Mouse (Mus musculus) C2C12 (cell line): Measurements from ENCODE around the gene S1pr2. TPM values are rescaled to one million over a fixed set of nuclear protein-coding genes. Genes with fewer than 3 reads are reported as not detected.
"Not testable (repeated sequence)": the region's sequence is repeated elsewhere in the genome, so short reads cannot be mapped to it uniquely, and the experiment has no call there.

ENCODE experiments used
- H3K27me3 ChIP-seq: one replicate; pipeline ENCODE4 v1.6.1; 2011; ENCODE audit not compliant: control insufficient read depth, insufficient read depth, insufficient read length
- H3K36me3 ChIP-seq: one replicate; pipeline ENCODE4 v1.6.1; 2011; ENCODE audit not compliant: control insufficient read depth, insufficient read depth
- H3K4me3 ChIP-seq: one replicate; pipeline ENCODE4 v1.5.1; 2011; ENCODE audit warnings: mild to moderate bottlenecking, control low read depth; ENCODE audit not compliant: poor library complexity, insufficient read depth, severe bottlenecking
- H3K79me2 ChIP-seq: one replicate; pipeline ENCODE4 v1.6.1; 2011; ENCODE audit not compliant: control insufficient read depth, insufficient read depth
- H3K79me3 ChIP-seq: one replicate; pipeline ENCODE4 v1.6.1; 2011; ENCODE audit warnings: low read depth, control low read depth
- H3ac ChIP-seq: one replicate; pipeline ENCODE3; 2011; ENCODE audit warnings: low read depth; ENCODE audit not compliant: control insufficient read depth, insufficient read length
- CEBPB ChIP-seq: IDR thresholded peaks from one replicate; pipeline ENCODE4 v1.6.1; 2011; ENCODE audit warnings: low read depth, mild to moderate bottlenecking, control low read depth, moderate library complexity
- CTCF ChIP-seq: IDR thresholded peaks from one replicate; pipeline ENCODE4 v1.5.1; 2011; ENCODE audit not compliant: control insufficient read depth, insufficient read depth, insufficient read length
- FOSL1 ChIP-seq: IDR thresholded peaks from one replicate; pipeline ENCODE4 v1.8.0; 2011; ENCODE audit warnings: mild to moderate bottlenecking, low read length; ENCODE audit not compliant: poor library complexity, insufficient read depth, severe bottlenecking
- MAX ChIP-seq: IDR thresholded peaks from one replicate; pipeline ENCODE4 v1.6.1; 2011; ENCODE audit warnings: mild to moderate bottlenecking, control low read depth
- MYOD1 ChIP-seq: IDR thresholded peaks from one replicate; pipeline ENCODE4 v1.6.1; 2011; ENCODE audit warnings: low read depth; ENCODE audit not compliant: control insufficient read depth, insufficient read length
- MYOG ChIP-seq: IDR thresholded peaks from one replicate; pipeline ENCODE4 v1.6.1; 2011; ENCODE audit not compliant: control insufficient read depth, insufficient read length; ENCODE audit errors: extremely low read depth
- USF1 ChIP-seq: IDR thresholded peaks from one replicate; pipeline ENCODE4 v1.6.1; 2011; ENCODE audit warnings: low read depth, mild to moderate bottlenecking, control low read depth, moderate library complexity
- polyA plus RNA-seq: library from polyadenylated mRNA; unstranded; fragments of >200 nt; fragmentation: generic; extraction: Trizol; gene quantifications from one replicate; pipeline ENCODE4 v1.2.1, GENCODE M21; 2012; ENCODE audit warnings: missing spikeins

S1pr2 gene
- polyA plus RNA-seq, 1 experiment = 13.0 TPM

- no peak overlapping the region for H3K4me3 ChIP-seq
- no peaks in the 10 kb centered on the region for H3K79me3 ChIP-seq
- H3K79me2 ChIP-seq = no peaks in the 10 kb centered on the region
- no peak for TF ChIP-seq MAX
- no peak for TF ChIP-seq MYOG
- no peak for TF ChIP-seq USF1
- TF ChIP-seq CTCF = no peak
- no peak for TF ChIP-seq FOSL1
- TF ChIP-seq CEBPB = no peak
- TF ChIP-seq MYOD1 = no peak
- peaks cover 4% of the 10 kb centered on the region for H3K36me3 ChIP-seq
- H3ac ChIP-seq = no peak overlapping the region
- H3K27me3 ChIP-seq = peaks cover 22% of the 10 kb centered on the region
These were observed 35.8 kb upstream of the S1pr2 start for GRCm38 (mm10) chr9:21012368-21012767.

DNA sequence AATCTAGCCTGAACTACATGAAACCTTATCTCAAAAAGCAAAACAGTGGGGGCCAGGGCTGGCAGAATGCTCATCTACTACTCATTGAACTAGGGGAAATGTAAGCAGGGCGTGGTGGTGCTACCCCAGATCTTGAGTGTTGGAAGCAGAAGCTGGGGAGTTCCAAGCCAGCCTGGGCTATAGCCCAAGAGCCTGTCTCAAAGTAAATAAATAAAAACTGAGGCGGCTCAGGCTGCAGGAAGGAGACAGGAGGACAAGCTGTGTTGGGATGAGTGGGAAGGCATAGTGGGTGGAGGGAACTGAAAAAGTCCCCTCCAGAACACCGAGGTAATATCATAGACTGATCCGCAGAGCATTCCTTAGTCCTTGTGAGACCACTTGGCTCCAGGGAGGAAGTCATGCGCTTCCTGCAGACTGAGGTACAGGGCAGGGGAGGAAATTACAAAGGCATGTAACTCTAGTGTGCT is 35.3 kb upstream of the S1pr2 start:
- peaks cover 4% of the 10 kb centered on the region for H3K36me3 ChIP-seq
- TF ChIP-seq CTCF (no peak), MYOD1 (no peak), CEBPB (no peak), USF1 (no peak), MAX (no peak), FOSL1 (no peak)
- no peaks in the 10 kb centered on the region for H3K79me3 ChIP-seq
- H3K4me3 ChIP-seq = no peak overlapping the region
- no peak overlapping the region for H3ac ChIP-seq
- H3K79me2 ChIP-seq = no peaks in the 10 kb centered on the region
- peaks cover 21% of the 10 kb centered on the region for H3K27me3 ChIP-seq

DNA sequence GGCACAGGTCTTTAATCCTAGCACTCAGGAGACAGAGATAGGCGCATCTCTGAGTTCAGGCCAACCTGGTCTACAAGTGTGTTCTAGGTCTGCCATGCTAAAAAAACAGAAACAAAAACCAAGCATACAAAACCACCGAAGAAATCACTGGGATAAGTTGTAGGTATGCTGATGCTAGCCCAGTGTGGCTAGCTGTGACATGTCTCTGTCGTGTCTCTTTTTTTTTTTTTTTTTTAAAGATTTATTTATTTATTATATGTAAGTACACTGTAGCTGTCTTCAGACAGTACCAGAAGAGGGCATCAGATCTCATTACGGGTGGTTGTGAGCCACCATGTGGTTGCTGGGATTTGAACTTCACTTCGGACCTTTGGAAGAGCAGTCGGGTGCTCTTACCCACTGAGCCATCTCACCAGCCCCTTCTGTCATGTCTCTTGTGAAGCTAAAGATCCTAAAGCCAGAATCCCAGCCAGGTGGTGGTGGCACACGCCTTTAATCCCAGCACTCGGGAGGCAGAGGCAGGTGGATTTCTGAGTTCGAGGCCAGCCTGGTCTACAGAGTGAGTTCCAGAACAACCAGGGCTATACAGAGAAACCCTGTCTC is 34.5 kb upstream of the S1pr2 start:
- H3K36me3 ChIP-seq, H3ac ChIP-seq, H3K79me2 ChIP-seq, H3K79me3 ChIP-seq, H3K4me3 ChIP-seq: not testable (repeated sequence)
- H3K27me3 ChIP-seq = peaks cover 13% of the 10 kb centered on the region

- H3K36me3 ChIP-seq = peaks cover 11% of the 10 kb centered on the region
- H3K79me2 ChIP-seq = no peaks in the 10 kb centered on the region
- H3K79me3 ChIP-seq = no peaks in the 10 kb centered on the region
- H3ac ChIP-seq = no peak overlapping the region
- no peak overlapping the region for H3K4me3 ChIP-seq
- H3K27me3 ChIP-seq = peaks cover 6% of the 10 kb centered on the region
- TF ChIP-seq MYOD1 (no peak), FOSL1 (no peak)
These were observed 33.8 kb upstream of the S1pr2 start for GRCm38 (mm10) chr9:21010362-21010761.

- Histone ChIP-seq H3ac (no peak overlapping the region), H3K36me3 (peaks cover 22% of the 10 kb centered on the region), H3K4me3 (no peak overlapping the region), H3K27me3 (no peaks in the 10 kb centered on the region), H3K79me2 (no peaks in the 10 kb centered on the region), H3K79me3 (no peaks in the 10 kb centered on the region)
- TF ChIP-seq CEBPB (no peak), MYOD1 (no peak), CTCF (no peak), MYOG (no peak), MAX (no peak), USF1 (no peak), FOSL1 (no peak)
These were observed 31.4 kb upstream of the S1pr2 start for GRCm38 (mm10) chr9:21008007-21008406.

- Histone ChIP-seq H3K79me2 (no peaks in the 10 kb centered on the region), H3K27me3 (no peaks in the 10 kb centered on the region), H3ac (no peak overlapping the region), H3K4me3 (no peak overlapping the region), H3K79me3 (no peaks in the 10 kb centered on the region), H3K36me3 (peaks cover 22% of the 10 kb centered on the region)
- TF ChIP-seq MYOD1 (no peak), MAX (no peak), FOSL1 (no peak), CTCF (no peak), USF1 (no peak), MYOG (no peak), CEBPB (no peak)
These were observed 30.9 kb upstream of the S1pr2 start for GRCm38 (mm10) chr9:21007313-21007952.
